Mouse (Mus musculus) thymus, postnatal 14 days (tissue): ENCODE data around the gene Cpa1.

Experiments
- DNase-seq: peaks from one replicate; pipeline ENCODE4 v3.0.0; 2021

Gene Cpa1

GRCm38 (mm10) chr6:30674714-30675280, 35.8 kb downstream of the Cpa1 start:
- no peak for DNase-seq

GRCm38 (mm10) chr6:30675281-30675771, 36.3 kb downstream of the Cpa1 start:
- DNase-seq = no peak

- DNase-seq = no peak
Measured at GRCm38 (mm10) chr6:30676506-30676905, 37.5 kb downstream of the Cpa1 start.

- no peak for DNase-seq
Measured at GRCm38 (mm10) chr6:30677591-30677990, 38.6 kb downstream of the Cpa1 start.

GRCm38 (mm10) chr6:30678482-30678881, 39.5 kb downstream of the Cpa1 start:
- DNase-seq = no peak

- DNase-seq = no peak
Measured at GRCm38 (mm10) chr6:30679567-30679966, 40.5 kb downstream of the Cpa1 start.

- no peak for DNase-seq
Measured at GRCm38 (mm10) chr6:30680442-30680841, 41.4 kb downstream of the Cpa1 start.

- no peak for DNase-seq
Measured at GRCm38 (mm10) chr6:30681935-30682900, 43.2 kb downstream of the Cpa1 start.

- no peak for DNase-seq
Measured at GRCm38 (mm10) chr6:30684570-30684969, 45.6 kb downstream of the Cpa1 start.

- DNase-seq = no peak
Measured at GRCm38 (mm10) chr6:30687198-30687597, 48.2 kb downstream of the Cpa1 start.

- no peak for DNase-seq
Measured at GRCm38 (mm10) chr6:30692826-30693225, 53.8 kb downstream of the Cpa1 start.

GRCm38 (mm10) chr6:30693350-30693991, 54.5 kb downstream of the Cpa1 start, which contains the start of gene Cep41:
Cep41 (minus strand) TSS chr6:30693749.
- peak; percentile 94 for DNase-seq

GRCm38 (mm10) chr6:30694209-30694608, 55.2 kb downstream of the Cpa1 start:
- no peak for DNase-seq
